Mouse (Mus musculus) myocyte (in vitro differentiated cells): ENCODE measurements around the gene Ldha.

Experiments used
- CEBPB ChIP-seq: IDR thresholded peaks from 2 replicates; pipeline ENCODE4 v1.6.1; 2011; ENCODE audit warnings: mild to moderate bottlenecking, moderate library complexity; ENCODE audit not compliant: poor library complexity, insufficient read depth, severe bottlenecking
- MAX ChIP-seq: IDR thresholded peaks from one replicate; pipeline ENCODE4 v1.6.1; 2011; ENCODE audit warnings: low read depth, mild to moderate bottlenecking, control low read depth
- MYOD1 ChIP-seq, 3 experiments: IDR thresholded peaks; one replicate each; pipeline ENCODE4 v1.6.1; 2011; ENCODE audit warnings: control low read depth in 2 of 3, low read depth in 2 of 3, mild to moderate bottlenecking in 2 of 3, moderate library complexity in 1 of 3; ENCODE audit not compliant: insufficient read length in 2 of 3, control insufficient read depth in 1 of 3
- POLR2A ChIP-seq: IDR thresholded peaks from one replicate; pipeline ENCODE4 v1.6.1; 2011; ENCODE audit warnings: low read depth, mild to moderate bottlenecking, control low read depth, moderate library complexity; ENCODE audit not compliant: insufficient read length
- USF1 ChIP-seq: IDR thresholded peaks from one replicate; pipeline ENCODE4 v1.6.1; 2011; ENCODE audit warnings: low read depth, mild to moderate bottlenecking, control low read depth, moderate library complexity

- TF ChIP-seq CEBPB: no peak
- no peak for TF ChIP-seq POLR2A
- TF ChIP-seq MAX: no peak
- no peak for TF ChIP-seq USF1
- TF ChIP-seq MYOD1 (IDR thresholded peaks at IDR 0.05; ENCODE audit: control insufficient read depth in 1 of 3, insufficient read length in 2 of 3, low read depth in 2 of 3): no peak
These were observed 1.0 kb downstream of the Ldha start for GRCm38 (mm10) chr7:46842278-46842677.
